Mouse (Mus musculus): Measurements from ENCODE around the gene Pycr2. TPM values are rescaled to one million over a fixed set of nuclear protein-coding genes. Genes with fewer than 3 reads are reported as not detected.

Pycr2 gene
- polyA plus RNA-seq, 1 experiment, result 40.2 TPM

GRCm38 (mm10) chr1:180874615-180875014 is 29.5 kb upstream of the Pycr2 start:
- Histone ChIP-seq H3K27ac (ENCODE audit: insufficient read depth, low read length) (no peak overlapping the region), H3K4me1 (ENCODE audit: control insufficient read depth, insufficient read depth, low read length) (no peaks in the 10 kb centered on the region), H3K4me3 (replicated peaks; ENCODE audit: insufficient read depth, low read depth, low read length) (no peak overlapping the region), H3K27me3 (ENCODE audit: control insufficient read depth, insufficient read depth, low read length) (no peaks in the 10 kb centered on the region)
- DNase-seq, result no peak
- WGBS, result 89% methylated on average over 2 of the region's 2 CpGs
- TF ChIP-seq POLR2A (IDR thresholded peaks at IDR 0.05; ENCODE audit: borderline replicate concordance, insufficient read depth, low read length) (no peak), CTCF (IDR thresholded peaks at IDR 0.05; ENCODE audit: borderline replicate concordance, insufficient read depth, low read depth, low read length) (no peak)

GRCm38 (mm10) chr1:180875126-180875525 is 29.0 kb upstream of the Pycr2 start:
- H3K27ac ChIP-seq (ENCODE audit: insufficient read depth, low read length), result no peak overlapping the region
- no peak overlapping the region for H3K4me3 ChIP-seq (replicated peaks; ENCODE audit: insufficient read depth, low read depth, low read length)
- DNase-seq, result no peak
- no peak for TF ChIP-seq CTCF (IDR thresholded peaks at IDR 0.05; ENCODE audit: borderline replicate concordance, insufficient read depth, low read depth, low read length)
- TF ChIP-seq POLR2A (IDR thresholded peaks at IDR 0.05; ENCODE audit: borderline replicate concordance, insufficient read depth, low read length), result no peak
- no peaks in the 10 kb centered on the region for H3K4me1 ChIP-seq (ENCODE audit: control insufficient read depth, insufficient read depth, low read length)
- WGBS, result 89% methylated on average over 9 of the region's 9 CpGs
- no peaks in the 10 kb centered on the region for H3K27me3 ChIP-seq (ENCODE audit: control insufficient read depth, insufficient read depth, low read length)

GRCm38 (mm10) chr1:180877466-180877865 is 26.6 kb upstream of the Pycr2 start:
- H3K4me1 ChIP-seq (ENCODE audit: control insufficient read depth, insufficient read depth, low read length), result no peaks in the 10 kb centered on the region
- DNase-seq, result no peak
- no peak overlapping the region for H3K27ac ChIP-seq (ENCODE audit: insufficient read depth, low read length)
- TF ChIP-seq POLR2A (IDR thresholded peaks at IDR 0.05; ENCODE audit: borderline replicate concordance, insufficient read depth, low read length) (no peak), CTCF (IDR thresholded peaks at IDR 0.05; ENCODE audit: borderline replicate concordance, insufficient read depth, low read depth, low read length) (no peak)
- WGBS, result 78% methylated on average over 4 of the region's 4 CpGs
- H3K4me3 ChIP-seq (replicated peaks; ENCODE audit: insufficient read depth, low read depth, low read length), result no peak overlapping the region
- no peaks in the 10 kb centered on the region for H3K27me3 ChIP-seq (ENCODE audit: control insufficient read depth, insufficient read depth, low read length)

- Histone ChIP-seq H3K27ac (ENCODE audit: insufficient read depth, low read length) (no peak overlapping the region), H3K27me3 (ENCODE audit: control insufficient read depth, insufficient read depth, low read length) (no peaks in the 10 kb centered on the region), H3K4me3 (replicated peaks; ENCODE audit: insufficient read depth, low read depth, low read length) (no peak overlapping the region), H3K4me1 (ENCODE audit: control insufficient read depth, insufficient read depth, low read length) (no peaks in the 10 kb centered on the region)
- TF ChIP-seq POLR2A (IDR thresholded peaks at IDR 0.05; ENCODE audit: borderline replicate concordance, insufficient read depth, low read length) (no peak), CTCF (IDR thresholded peaks at IDR 0.05; ENCODE audit: borderline replicate concordance, insufficient read depth, low read depth, low read length) (no peak)
- no peak for DNase-seq
- WGBS, result 79% methylated on average over 3 of the region's 3 CpGs
Measured at GRCm38 (mm10) chr1:180881768-180882167, 22.3 kb upstream of the Pycr2 start.

GRCm38 (mm10) chr1:180883731-180884130 is 20.4 kb upstream of the Pycr2 start:
- DNase-seq, result no peak
- Histone ChIP-seq H3K27me3 (ENCODE audit: control insufficient read depth, insufficient read depth, low read length) (no peaks in the 10 kb centered on the region), H3K27ac (ENCODE audit: insufficient read depth, low read length) (no peak overlapping the region), H3K4me1 (ENCODE audit: control insufficient read depth, insufficient read depth, low read length) (no peaks in the 10 kb centered on the region), H3K4me3 (replicated peaks; ENCODE audit: insufficient read depth, low read depth, low read length) (no peak overlapping the region)
- TF ChIP-seq CTCF (IDR thresholded peaks at IDR 0.05; ENCODE audit: borderline replicate concordance, insufficient read depth, low read depth, low read length) (no peak), POLR2A (IDR thresholded peaks at IDR 0.05; ENCODE audit: borderline replicate concordance, insufficient read depth, low read length) (no peak)
- WGBS, result 60% methylated on average over 7 of the region's 7 CpGs

GRCm38 (mm10) chr1:180884484-180884883 is 19.6 kb upstream of the Pycr2 start:
- no peak for TF ChIP-seq POLR2A (IDR thresholded peaks at IDR 0.05; ENCODE audit: borderline replicate concordance, insufficient read depth, low read length)
- TF ChIP-seq CTCF (IDR thresholded peaks at IDR 0.05; ENCODE audit: borderline replicate concordance, insufficient read depth, low read depth, low read length), result no peak
- Histone ChIP-seq H3K27ac (ENCODE audit: insufficient read depth, low read length) (no peak overlapping the region), H3K4me1 (ENCODE audit: control insufficient read depth, insufficient read depth, low read length) (no peaks in the 10 kb centered on the region), H3K4me3 (replicated peaks; ENCODE audit: insufficient read depth, low read depth, low read length) (no peak overlapping the region), H3K27me3 (ENCODE audit: control insufficient read depth, insufficient read depth, low read length) (no peaks in the 10 kb centered on the region)
- no peak for DNase-seq
- WGBS, result 83% methylated on average over 9 of the region's 9 CpGs

- Histone ChIP-seq H3K4me1 (ENCODE audit: control insufficient read depth, insufficient read depth, low read length) (no peaks in the 10 kb centered on the region), H3K27ac (ENCODE audit: insufficient read depth, low read length) (no peak overlapping the region), H3K27me3 (ENCODE audit: control insufficient read depth, insufficient read depth, low read length) (no peaks in the 10 kb centered on the region), H3K4me3 (replicated peaks; ENCODE audit: insufficient read depth, low read depth, low read length) (no peak overlapping the region)
- TF ChIP-seq POLR2A (IDR thresholded peaks at IDR 0.05; ENCODE audit: borderline replicate concordance, insufficient read depth, low read length) (no peak), CTCF (IDR thresholded peaks at IDR 0.05; ENCODE audit: borderline replicate concordance, insufficient read depth, low read depth, low read length) (no peak)
- no peak for DNase-seq
- 19% methylated on average over 13 of the region's 13 CpGs for WGBS
Measured at GRCm38 (mm10) chr1:180888556-180889042, 15.5 kb upstream of the Pycr2 start.

- H3K4me3 ChIP-seq (replicated peaks; ENCODE audit: insufficient read depth, low read depth, low read length), result no peak overlapping the region
- 59% methylated on average over 7 of the region's 7 CpGs for WGBS
- H3K4me1 ChIP-seq (ENCODE audit: control insufficient read depth, insufficient read depth, low read length), result no peaks in the 10 kb centered on the region
- H3K27ac ChIP-seq (ENCODE audit: insufficient read depth, low read length), result no peak overlapping the region
- DNase-seq, result no peak
- TF ChIP-seq CTCF (IDR thresholded peaks at IDR 0.05; ENCODE audit: borderline replicate concordance, insufficient read depth, low read depth, low read length) (no peak), POLR2A (IDR thresholded peaks at IDR 0.05; ENCODE audit: borderline replicate concordance, insufficient read depth, low read length) (no peak)
- H3K27me3 ChIP-seq (ENCODE audit: control insufficient read depth, insufficient read depth, low read length), result no peaks in the 10 kb centered on the region
Measured at GRCm38 (mm10) chr1:180889172-180889571, 14.9 kb upstream of the Pycr2 start.

All from cerebellum, adult 2 months (tissue).